Mouse (Mus musculus): ENCODE measurements at regions not wholly inside any gene's neighbourhood (a gene's known extent, or its start where the extent isn't known, plus 50 kb on each side); places are given as distances from the start of the nearest gene placed in this dataset.

DNA sequence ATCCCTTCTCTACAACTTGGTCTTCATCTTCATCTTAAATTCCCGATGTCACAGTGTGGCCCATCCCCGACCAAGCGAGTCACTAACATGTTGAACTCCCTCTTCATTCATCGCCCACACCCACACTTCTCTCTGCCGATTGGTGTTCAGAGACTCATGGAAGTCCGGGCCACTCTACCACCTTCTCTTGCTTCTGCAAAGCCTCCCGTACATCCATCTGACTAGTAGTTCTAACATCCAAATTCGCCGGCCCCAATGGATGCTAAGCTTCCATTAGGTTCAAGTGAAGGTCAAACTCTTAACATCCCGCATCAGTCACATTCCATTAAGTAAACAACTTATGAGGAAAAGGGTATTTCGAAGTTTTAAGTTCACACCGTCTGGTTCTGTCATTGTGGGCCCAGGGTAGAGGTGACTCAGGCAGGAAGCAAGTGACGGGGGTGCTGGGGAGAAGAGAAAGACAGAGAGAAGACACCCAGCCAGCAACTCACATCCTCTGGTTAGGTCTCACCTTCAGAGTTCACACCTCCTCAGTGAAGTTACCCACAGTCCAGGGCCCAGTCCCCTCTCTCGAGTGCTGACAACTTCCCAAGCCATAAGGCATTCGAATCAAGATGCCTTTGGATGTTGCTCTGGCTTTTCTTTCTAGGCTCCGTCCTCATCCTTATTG is 61.0 kb upstream of the Ubash3b start:
- no peak overlapping the region for H3K4me3 ChIP-seq
- H3K36me3 ChIP-seq = no peaks in the 10 kb centered on the region
- ATAC-seq (ENCODE audit: low FRiP score, low read depth) = no peak
- no peaks in the 10 kb centered on the region for H3K9me3 ChIP-seq
- whole genome bisulfite sequencing = 92% methylated on average over 16 of the region's 16 CpGs
- H3K9ac ChIP-seq (replicated peaks) = no peak overlapping the region
- no peaks in the 10 kb centered on the region for H3K27me3 ChIP-seq
- H3K27ac ChIP-seq (replicated peaks) = no peak overlapping the region
- H3K4me2 ChIP-seq (replicated peaks) = no peak overlapping the region
- peaks cover 9% of the 10 kb centered on the region; the same call in 1 of the 2 replicates for H3K4me1 ChIP-seq

DNA sequence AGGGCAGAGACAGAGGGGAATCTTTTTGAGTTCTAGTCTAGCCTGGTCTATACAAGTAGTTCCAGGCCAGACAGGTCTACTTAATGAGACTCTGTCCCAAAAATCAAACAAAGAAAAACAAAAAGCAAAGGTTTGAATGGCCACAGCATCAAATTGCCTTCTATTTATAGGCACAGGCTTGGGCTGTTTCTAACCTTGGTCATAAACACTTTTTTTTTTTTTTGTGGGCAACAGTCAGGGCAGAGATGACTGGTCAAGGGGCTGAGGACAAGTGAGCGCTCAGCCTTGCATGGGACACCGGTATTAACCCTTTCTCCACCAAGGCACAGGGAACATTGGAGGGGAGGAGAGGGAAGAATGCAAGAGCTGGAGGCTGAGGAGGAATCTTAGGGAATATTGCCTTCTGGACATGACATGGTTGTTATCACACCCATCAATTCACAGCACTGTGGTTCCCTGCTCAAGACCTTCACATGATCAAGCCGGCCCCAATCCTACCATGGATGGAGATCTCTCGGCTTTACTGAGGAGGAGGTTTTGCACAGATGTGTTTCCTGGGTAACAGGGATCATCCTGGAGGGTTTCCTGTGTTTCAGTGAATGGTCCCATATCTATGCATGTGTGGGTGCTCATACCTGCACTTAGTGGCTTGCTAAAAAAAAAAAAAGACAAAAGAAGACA is 59.8 kb upstream of the Ubash3b start:
- Histone ChIP-seq H3K4me2 (replicated peaks) (no peak overlapping the region), H3K27ac (replicated peaks) (no peak overlapping the region), H3K9me3 (no peaks in the 10 kb centered on the region), H3K27me3 (no peaks in the 10 kb centered on the region), H3K4me3 (no peak overlapping the region), H3K4me1 (peaks cover 11% of the 10 kb centered on the region; the same call in 1 of the 2 replicates), H3K36me3 (no peaks in the 10 kb centered on the region), H3K9ac (replicated peaks) (no peak overlapping the region)
- no peak for ATAC-seq (ENCODE audit: low FRiP score, low read depth)
- 88% methylated on average over 4 of the region's 4 CpGs for WGBS

DNA sequence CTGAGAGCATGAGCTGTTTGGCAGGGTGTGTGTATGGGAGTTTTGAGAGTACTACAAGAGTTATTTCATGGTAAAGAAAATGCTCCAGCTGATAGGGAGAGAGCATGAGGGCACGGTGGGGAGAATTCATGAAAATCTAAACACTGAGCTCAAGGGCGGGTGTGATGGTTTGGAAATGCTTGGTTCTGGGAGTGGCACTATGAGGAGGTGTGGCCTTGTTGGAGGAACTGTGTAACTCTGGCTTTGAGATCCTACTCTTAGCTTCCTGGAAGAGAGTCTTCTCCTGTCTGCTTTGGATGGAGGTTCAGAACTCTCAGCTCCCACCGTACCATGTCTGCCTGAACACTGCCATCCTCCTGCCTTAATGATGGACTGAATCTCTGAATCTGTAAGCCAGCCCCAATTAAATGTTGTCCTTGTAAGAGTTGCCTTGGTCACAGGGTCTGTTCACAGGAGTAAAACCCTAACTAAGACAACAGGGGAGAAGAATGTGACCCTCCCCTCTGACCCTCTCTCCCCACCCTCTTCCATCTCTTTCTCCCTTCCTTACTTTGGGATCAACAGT is 58.7 kb upstream of the Ubash3b start:
- Histone ChIP-seq H3K9ac (replicated peaks) (no peak overlapping the region), H3K9me3 (no peaks in the 10 kb centered on the region), H3K4me2 (replicated peaks) (no peak overlapping the region), H3K4me3 (no peak overlapping the region), H3K27ac (replicated peaks) (no peak overlapping the region), H3K36me3 (no peaks in the 10 kb centered on the region), H3K4me1 (peaks cover 12% of the 10 kb centered on the region; the same call in 1 of the 2 replicates), H3K27me3 (no peaks in the 10 kb centered on the region)
- ATAC-seq (ENCODE audit: low FRiP score, low read depth) = no peak
- WGBS = 92% methylated on average over 3 of the region's 3 CpGs

DNA sequence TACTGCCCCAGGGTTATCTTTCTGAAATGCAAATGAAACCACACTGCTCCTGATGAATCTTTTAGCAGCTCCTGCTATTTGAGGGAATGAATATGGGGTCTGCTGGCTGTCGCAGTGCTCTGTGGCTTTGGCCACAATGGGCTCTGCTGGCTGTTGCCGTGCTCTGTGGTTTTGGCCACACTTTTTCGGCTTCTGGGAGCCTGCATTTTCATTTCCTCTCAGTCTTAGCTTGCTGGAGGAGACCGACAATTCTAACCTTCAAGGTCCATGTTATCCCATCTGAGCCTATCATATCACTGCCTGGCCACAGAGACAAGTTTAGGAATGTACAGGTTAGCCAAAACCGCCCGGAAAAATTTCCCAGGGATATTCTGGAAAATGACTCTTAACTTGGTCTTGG is 57.2 kb upstream of the Ubash3b start:
- H3K9ac ChIP-seq (replicated peaks) = no peak overlapping the region
- ATAC-seq (ENCODE audit: low FRiP score, low read depth) = no peak
- WGBS = 87% methylated on average over 6 of the region's 6 CpGs
- H3K27ac ChIP-seq (replicated peaks) = no peak overlapping the region
- peaks cover 8% of the 10 kb centered on the region; the same call in 1 of the 2 replicates for H3K4me1 ChIP-seq
- no peaks in the 10 kb centered on the region for H3K27me3 ChIP-seq
- no peak overlapping the region for H3K4me3 ChIP-seq
- no peaks in the 10 kb centered on the region for H3K36me3 ChIP-seq
- H3K4me2 ChIP-seq (replicated peaks) = no peak overlapping the region
- no peaks in the 10 kb centered on the region for H3K9me3 ChIP-seq

DNA sequence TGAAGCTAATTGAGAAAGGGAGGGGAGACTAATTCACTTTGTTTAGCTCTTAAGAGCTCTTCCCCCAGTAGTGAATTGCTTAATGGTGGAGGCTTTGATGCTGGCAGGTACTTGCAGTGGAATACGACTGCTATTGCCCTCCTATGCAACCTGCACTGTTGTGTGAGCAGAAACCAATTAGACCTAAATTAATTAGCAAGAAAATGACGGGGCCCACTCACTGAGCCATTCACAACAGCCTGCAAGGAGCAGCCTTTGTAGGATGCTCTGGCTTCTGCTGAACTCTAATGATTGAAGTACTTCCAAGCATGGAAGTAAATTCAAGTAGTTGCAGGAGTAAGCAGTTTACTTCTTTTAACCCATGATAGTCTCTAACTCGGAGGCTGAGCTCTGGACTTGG is 54.8 kb upstream of the Ubash3b start:
- Histone ChIP-seq H3K27ac (replicated peaks) (no peak overlapping the region), H3K4me1 (peaks cover 22% of the 10 kb centered on the region), H3K9me3 (no peaks in the 10 kb centered on the region), H3K4me2 (replicated peaks) (no peak overlapping the region), H3K36me3 (no peaks in the 10 kb centered on the region), H3K27me3 (no peaks in the 10 kb centered on the region), H3K9ac (replicated peaks) (no peak overlapping the region), H3K4me3 (no peak overlapping the region)
- 51% methylated on average over 3 of the region's 3 CpGs for WGBS
- ATAC-seq (ENCODE audit: low FRiP score, low read depth) = no peak

- H3K36me3 ChIP-seq = no peaks in the 10 kb centered on the region
- ATAC-seq (ENCODE audit: low FRiP score, low read depth) = no peak
These were observed 53.5 kb upstream of the Ubash3b start for GRCm38 (mm10) chr9:41215026-41215425.

GRCm38 (mm10) chr9:41212943-41213529 is 51.5 kb upstream of the Ubash3b start:
- Histone ChIP-seq H3K4me1 (peaks cover 22% of the 10 kb centered on the region), H3K27me3 (no peaks in the 10 kb centered on the region), H3K9me3 (no peaks in the 10 kb centered on the region), H3K27ac (replicated peaks) (peak overlapping the region; percentile 73), H3K4me3 (no peak overlapping the region), H3K9ac (replicated peaks) (peak overlapping the region; percentile 28; the same call in 1 of the 2 replicates), H3K4me2 (replicated peaks) (peak overlapping the region; percentile 46), H3K36me3 (no peaks in the 10 kb centered on the region)
- ATAC-seq (ENCODE audit: low FRiP score, low read depth) = 0 out of 2 replicates have a peak, but pooled peaks have one; percentile 30
- WGBS = 50% methylated on average over 14 of the region's 14 CpGs

More at GRCm38 (mm10) chr9:41215026-41215425, 53.5 kb upstream of the Ubash3b start:
- Histone ChIP-seq H3K4me2 (replicated peaks) (no peak overlapping the region), H3K27me3 (no peaks in the 10 kb centered on the region), H3K27ac (replicated peaks) (no peak overlapping the region), H3K9ac (replicated peaks) (no peak overlapping the region), H3K4me3 (no peak overlapping the region), H3K9me3 (no peaks in the 10 kb centered on the region), H3K4me1 (peaks cover 22% of the 10 kb centered on the region)
- 90% methylated on average over 5 of the region's 5 CpGs for WGBS

- Histone ChIP-seq H3K4me3 (peak overlapping the region; percentile 14; the same call in 1 of the 2 replicates), H3K36me3 (no peaks in the 10 kb centered on the region), H3K27ac (replicated peaks) (peak overlapping the region; percentile 73), H3K27me3 (no peaks in the 10 kb centered on the region), H3K9ac (replicated peaks) (peak overlapping the region; percentile 28; the same call in 1 of the 2 replicates), H3K9me3 (no peaks in the 10 kb centered on the region), H3K4me2 (replicated peaks) (peak overlapping the region; percentile 46), H3K4me1 (peaks cover 22% of the 10 kb centered on the region)
- no peak for ATAC-seq (ENCODE audit: low FRiP score, low read depth)
- 0% methylated on average over 7 of the region's 7 CpGs for WGBS
These were observed 50.9 kb upstream of the Ubash3b start for GRCm38 (mm10) chr9:41212303-41212901.

DNA sequence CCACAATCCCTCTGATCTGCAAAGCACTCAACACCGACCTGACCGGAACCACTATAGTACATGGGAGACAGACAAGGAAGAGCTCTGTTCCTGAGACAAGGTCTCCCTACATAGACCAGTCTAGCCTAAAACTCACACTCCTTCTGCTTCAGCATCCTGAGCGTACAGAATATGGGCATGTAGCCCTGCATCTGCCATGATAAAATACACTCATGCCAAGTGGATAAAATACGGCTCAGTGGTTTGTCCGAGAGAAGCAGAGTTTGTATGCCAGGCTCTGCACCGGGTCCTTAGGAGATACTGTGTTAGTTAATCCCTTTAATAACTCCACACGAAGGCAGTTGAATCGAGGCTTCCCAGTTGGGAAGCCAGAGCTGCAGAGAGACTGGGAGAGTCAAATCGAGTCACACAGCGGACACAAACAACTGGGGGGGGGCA is 50.4 kb upstream of the Ubash3b start:
- Histone ChIP-seq H3K4me1 (peaks cover 22% of the 10 kb centered on the region), H3K9ac (replicated peaks) (no peak overlapping the region), H3K9me3 (no peaks in the 10 kb centered on the region), H3K36me3 (no peaks in the 10 kb centered on the region), H3K27ac (replicated peaks) (peak overlapping the region; percentile 73), H3K4me3 (no peak overlapping the region), H3K4me2 (replicated peaks) (peak overlapping the region; percentile 46), H3K27me3 (no peaks in the 10 kb centered on the region)
- ATAC-seq (ENCODE audit: low FRiP score, low read depth) = no peak
- WGBS = 35% methylated on average over 10 of the region's 10 CpGs
